Mouse (Mus musculus) adrenal gland, adult (tissue): ENCODE measurements around the gene Arid3a.
A peak's percentile ranks its signal among the peaks of the same experiment; 100 is the strongest.

Source experiments
- DNase-seq, 2 experiments: peaks; one replicate each; pipeline ENCODE4 v3.0.0; 2022 to 2023; ENCODE audit warnings: low spot score in 1 of 2; ENCODE audit not compliant: inconsistent age in 2 of 2

The Arid3a gene

DNA sequence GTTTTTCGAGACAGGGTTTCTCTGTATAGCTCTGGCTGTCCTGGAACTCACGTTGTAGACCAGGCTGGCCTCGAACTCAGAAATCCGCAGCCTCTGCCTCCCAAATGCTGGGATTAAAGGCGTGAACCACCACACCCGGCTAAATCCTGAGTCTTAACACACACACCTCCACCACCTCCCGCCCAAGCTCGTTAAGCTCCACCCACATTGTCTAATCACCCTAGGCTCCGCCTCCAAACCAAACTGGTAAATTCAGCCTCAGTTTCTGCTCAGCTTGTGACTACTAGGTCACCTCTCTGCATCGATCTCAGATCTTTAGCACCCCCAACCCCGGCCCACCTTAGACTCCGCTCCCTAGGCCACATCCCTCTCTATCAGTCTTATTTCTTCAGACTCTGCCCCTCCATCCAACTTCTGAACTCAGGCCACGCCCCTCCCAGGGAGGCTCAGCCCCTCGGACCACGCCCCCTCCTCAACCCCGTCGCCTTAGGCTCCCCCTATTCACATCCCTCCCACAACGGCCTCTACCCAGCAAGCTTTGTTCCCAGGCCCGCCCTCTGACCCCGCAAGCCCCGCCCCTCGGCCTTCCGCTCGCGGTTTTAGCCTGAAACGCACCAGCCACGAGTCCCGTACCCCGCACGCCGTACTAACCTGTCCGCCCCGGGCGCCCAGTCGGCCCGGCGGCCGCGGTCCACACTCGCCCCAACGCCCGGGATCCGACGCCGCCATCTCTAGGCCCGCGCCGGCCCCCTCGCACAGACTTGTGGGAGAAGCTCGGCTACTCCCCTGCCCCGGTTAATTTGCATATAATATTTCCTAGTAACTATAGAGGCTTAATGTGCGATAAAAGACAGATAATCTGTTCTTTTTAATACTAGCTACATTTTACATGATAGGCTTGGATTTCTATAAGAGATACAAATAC is 18.4 kb upstream of the Arid3a start, which contains the start of gene Med16:
Gene Med16 (minus strand): TSS at position 757 of the 925 bp plus-strand sequence.
- peak; percentile 98 to 100 for DNase-seq

DNA sequence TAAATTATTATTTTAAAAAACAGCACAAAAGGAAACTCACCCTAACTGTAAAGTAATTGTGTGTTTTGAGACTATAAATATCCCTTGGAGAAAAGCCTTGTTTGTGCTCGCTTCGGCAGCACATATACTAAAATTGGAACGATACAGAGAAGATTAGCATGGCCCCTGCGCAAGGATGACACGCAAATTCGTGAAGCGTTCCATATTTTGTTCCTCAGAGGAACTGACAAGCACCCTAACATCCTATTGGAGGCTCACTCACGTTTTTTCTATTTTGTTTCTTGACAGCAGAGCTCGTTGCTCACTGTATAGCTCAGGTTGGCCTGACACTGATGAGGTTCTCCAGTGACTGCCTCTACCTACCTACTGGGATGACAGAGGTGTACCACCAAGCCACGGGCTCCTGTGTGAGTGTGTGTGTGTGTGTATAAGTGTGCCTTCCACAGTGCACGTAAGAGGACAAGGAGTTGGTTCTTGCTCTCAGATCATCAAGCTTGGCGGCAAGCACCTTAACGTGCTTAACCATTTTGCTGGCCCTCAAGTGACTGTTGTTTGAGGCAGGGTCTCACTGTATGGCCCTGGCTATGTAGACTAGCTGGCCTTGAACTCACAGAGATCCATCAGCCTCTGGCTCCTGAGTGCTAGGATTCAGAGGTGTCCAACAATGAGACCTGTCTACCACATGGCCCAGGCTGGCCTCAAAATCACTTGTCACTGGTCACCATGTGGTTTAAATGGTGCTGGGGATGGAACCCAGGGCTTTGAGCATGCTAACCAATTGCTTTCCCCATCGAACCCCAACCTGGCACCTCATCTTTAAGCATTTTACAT is 17.5 kb upstream of the Arid3a start:
- peak; percentile 56 to 91 for DNase-seq

DNA sequence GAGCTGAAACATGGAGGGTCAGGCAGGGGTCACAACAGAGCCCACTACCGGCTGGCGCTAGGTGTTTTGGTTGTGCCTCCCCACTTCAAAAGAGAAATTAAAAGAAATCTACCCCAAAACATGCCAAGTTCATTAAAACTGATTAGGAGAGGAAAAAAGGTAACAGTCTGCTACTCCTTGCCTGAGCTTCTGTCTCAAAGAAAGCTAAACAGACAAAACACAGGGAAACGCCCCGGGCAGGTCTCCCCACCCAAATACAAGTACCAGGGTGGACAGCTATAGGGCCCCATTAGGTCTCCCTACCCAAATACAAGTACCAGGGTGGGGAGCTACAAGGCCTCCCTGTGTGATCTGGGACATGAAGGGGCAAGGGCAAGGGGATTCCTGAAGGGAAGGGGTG is 16.3 kb upstream of the Arid3a start, which contains the start of gene Gm26602:
Gene Gm26602 (plus strand): TSS at position 301 of the 400 bp plus-strand sequence.
- no peak for DNase-seq

DNA sequence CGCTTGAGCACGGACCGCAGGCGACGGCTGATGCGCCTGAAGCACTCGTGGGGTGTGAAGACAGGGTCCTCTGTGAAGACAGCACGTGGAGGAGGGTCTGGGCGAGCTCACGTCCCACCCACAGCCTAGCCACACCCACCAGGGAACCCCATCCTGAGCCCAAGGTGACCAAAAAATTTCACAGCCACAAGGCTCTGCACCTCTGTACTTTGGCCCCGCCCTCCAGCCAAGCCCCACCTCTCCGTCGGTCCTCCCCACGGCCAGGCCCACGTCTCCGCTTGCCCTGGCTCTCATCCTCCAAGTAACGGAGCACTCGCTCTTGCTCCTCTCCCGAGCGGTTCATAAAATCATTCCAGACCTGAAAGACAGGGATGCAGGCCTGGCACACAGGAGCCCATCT is 14.4 kb upstream of the Arid3a start:
- DNase-seq = no peak

DNA sequence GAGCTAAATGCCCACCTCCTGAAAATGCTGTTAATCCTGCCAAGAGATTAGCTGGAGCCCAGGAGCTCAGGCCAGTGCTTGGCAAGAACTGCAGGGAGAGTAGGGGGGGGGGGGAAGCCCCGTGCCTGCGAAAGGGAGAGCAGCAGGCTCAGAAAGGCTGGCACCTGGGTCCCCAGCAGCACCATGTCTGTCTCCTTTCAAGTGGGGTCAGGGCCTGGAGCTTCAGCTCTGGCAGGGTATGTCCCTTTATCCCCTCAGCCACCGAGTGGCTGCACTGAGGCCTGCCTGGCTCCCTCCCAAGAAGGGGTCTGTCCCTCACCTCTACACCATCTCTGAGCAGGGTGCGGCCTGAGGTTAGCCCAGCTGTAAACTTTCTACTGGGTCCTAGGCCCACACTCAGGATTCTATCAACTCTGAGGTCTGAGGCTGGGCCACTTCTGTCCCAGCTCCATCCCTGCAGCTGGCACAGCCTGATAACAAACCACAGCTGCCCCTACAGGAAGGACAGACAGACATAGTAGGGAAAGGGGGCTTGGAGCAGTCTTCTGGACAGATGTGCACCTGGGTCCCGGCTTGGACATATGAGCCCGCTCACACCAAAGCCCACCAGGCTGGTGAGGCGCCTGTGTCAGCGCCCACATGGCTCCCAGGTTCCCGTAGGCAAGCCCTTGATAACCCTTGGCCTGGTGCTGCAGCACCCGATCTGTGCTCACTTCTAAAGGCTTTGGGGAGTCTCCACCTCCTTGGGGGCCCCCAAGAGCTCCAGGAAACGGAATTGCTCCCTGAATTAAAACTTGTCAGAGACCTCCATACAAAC is 12.5 kb upstream of the Arid3a start:
- no peak for DNase-seq

DNA sequence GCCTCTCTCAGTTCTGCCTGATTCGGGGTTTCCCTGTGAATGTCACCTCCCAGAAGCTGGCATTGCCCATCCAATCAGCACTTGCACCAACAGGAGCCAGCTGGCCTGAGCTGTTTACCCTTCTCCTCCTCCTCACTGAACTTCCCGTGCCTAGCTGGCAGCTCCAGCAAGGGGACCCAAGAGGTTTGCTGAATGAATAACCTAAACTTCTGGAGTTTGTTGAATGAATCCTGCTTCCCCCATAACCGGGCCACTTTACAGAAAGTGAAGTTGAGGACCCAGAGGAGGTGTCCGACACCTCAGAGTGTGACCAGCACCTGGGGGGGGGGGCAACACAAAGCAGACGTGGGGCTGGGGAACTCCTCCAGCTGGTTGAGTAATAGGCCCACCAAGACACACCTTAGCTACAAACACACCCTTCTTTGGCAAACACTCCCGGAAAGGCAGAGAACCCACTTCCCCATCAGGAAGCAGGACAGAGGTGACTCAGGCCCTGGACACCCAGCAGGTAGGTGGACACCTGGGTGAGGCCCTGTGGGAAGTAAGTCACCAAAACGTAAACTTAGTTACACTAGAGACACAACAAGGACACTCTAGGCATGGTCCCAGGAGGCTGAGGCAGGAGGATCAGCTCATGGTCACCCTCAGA is 11.8 kb upstream of the Arid3a start:
- no peak for DNase-seq

DNA sequence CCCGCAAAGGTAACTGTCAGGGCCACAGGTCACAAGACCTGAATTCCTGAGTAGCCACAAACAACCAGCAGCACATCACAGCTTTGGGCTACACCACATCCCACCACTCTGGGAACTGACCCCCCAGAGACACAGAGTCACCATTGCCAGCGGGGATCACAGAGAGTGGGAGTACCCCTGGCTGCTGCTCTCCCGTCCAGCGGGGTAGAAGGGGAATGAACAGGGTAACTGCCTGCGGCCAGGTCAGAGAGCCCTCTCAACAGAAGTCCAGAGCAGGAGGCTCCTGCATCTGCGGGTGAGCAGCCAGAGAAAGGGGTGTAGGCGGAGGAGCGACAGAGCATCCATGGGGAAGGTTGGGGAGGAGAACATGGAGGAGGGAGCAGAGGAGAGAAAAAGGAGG is 10.8 kb upstream of the Arid3a start:
- peak in 1 of 2 experiments; percentile 53 for DNase-seq

DNA sequence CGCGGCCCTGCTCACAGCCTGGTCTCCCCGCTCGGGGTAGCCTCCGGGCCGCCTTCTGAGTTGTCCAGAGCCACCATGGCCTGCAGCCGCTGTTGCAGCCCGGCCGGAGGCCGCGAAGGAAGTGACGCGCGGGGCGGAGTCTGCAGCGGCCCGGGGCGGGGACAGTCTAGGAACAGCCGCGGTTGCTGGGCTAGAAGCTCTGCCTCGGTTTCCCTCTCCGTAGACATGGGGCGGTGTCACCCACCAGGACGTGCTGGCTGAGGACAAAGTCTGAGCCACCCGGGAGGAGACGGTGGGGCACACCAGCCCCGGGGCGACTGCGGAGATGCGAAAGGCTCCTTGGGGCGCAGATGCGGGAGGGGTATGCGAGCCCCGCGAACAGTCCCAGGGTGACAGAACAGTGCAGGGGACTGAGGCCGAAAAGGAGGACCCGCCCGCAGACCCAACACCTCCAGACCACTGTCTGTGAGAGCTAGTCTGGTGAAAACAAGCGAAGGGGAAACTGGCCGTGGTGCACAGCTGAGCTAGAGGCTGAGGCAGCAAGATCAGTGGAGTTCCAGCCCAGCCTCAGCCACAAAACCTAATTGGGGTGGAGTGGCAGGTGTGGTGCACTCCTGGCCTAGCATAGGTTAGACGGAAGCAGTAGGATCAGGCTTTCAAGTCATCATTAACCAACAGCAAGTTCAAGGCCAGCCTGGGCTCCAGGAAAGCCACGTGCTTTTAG is 9.9 kb upstream of the Arid3a start, which contains the start of gene Kiss1r:
Gene Kiss1r (plus strand): TSS at position 164 of the 724 bp plus-strand sequence.
- DNase-seq = peak; percentile 89 to 96

DNA sequence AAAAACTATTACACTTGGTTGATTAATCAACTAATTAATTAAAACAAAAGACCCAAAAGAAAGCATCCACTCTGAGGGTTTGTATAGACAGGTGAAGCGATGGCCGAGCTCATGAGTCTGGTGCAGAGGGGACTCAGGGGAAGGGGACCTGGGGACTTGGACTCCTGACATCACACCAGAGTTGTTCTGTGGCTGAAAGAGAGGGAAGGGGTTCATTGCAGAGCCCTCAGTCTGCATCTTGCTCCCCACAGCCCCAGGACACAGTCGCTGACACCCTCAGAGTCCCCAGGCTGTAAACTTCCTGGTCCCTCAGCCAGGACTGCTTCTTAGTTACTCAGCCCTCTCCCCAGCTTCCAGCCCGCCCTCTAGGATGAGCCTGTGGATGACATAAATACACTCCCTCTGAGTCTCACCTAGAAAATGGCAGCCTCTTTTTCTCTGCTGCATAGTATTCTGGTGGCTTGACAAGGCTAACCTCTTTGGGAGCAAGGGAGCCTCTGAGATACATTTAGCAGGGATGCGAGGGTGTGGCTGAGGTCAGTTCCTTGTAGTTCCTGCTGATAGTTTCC is 9.2 kb upstream of the Arid3a start:
- no peak for DNase-seq

DNA sequence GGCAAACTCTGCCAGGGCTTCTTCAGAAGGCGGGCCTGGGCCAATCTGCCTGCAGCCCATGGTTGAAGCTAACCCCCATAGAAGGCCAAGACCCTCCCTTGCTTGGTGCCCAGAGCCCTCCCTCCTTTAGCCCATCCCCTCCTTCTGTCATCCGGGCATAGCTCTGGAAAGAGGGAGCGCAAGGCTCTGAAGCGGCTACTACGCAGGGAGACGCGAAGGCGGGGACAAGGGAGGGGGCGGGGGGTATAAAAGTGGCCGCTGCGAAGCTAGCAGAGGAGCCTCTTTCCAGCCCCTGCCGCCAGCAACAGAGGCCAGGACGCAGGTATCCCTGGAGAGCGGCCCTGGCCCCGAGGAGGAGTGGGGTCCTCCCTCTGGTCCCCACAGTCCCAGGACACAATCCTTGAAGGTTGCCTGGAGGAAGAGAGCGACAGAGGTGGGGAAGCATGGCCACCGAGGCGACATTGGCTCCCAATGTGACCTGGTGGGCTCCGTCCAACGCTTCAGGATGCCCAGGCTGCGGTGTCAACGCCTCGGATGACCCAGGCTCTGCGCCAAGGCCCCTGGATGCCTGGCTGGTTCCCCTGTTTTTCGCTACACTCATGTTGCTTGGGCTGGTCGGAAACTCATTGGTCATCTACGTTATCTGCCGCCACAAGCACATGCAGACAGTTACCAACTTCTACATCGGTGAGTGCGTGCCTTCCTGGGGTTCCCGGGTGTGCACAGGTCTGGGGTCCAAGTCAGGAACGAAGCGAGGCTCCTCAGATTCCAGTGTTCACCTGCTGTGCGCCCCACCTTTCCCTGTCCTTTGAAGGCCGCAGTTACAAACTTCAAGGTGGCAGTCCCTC is 8.4 kb upstream of the Arid3a start:
- DNase-seq = no peak

DNA sequence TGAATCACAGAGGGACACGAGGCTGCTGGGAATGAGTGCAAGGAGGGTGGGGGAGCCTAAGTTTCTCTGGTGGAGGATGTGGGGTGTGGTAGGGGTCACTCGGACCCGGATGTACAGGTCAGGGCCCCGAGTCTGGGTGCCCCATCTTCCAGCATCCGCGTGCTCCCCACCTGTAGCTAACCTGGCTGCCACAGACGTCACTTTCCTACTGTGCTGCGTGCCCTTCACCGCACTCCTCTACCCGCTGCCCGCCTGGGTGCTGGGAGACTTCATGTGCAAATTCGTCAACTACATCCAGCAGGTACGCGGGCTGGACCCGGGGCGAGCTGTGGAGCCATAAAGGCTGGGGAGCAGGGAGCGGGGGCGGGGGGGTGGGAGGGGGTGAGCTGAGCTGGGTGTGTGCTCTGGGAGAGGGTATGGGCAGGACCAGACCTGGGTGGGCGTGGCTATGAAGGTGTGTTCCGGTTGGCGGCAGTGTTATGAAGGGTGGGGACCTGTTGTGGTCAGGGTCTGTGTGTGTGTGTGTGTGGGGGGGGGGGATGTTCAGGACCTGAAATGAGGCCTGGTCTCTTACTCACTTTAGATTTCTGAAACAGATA is 7.5 kb upstream of the Arid3a start:
- no peak for DNase-seq

DNA sequence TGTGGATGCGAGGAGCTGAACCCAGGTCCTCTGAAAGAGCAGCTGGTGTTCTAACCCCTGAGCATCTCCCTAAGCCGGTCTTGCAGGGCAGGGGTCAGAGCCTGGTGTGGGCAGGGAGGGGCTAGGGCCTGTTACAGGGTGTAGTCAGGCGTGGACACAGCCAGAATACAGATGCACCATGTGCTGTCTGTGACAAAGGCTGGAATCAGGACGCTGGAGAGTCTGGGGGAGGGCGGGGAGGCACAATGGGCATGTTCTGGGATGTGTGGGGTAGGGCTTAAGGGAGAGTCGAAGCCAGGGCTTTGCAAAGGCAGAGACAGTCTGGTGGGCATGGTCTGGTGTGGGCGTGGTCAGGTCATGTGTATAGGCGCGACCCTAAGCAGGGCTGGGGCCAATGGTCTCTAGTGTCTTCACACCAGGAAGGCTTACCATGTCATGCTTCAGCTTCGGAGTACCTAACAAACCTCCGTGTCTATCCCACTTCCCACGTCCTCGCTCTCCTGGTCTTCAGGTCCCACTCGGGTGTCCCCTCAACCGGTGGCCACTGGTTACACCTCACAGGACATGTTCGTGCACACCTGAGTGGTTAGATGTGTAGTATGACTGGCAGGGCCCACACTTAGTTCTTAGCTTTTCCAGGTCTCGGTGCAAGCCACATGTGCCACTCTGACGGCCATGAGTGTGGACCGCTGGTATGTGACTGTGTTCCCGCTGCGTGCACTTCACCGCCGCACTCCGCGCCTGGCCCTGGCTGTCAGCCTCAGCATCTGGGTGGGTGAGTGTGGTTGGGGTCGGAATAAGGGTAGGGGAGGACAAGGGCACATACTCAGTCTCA is 6.6 kb upstream of the Arid3a start:
- no peak for DNase-seq

DNA sequence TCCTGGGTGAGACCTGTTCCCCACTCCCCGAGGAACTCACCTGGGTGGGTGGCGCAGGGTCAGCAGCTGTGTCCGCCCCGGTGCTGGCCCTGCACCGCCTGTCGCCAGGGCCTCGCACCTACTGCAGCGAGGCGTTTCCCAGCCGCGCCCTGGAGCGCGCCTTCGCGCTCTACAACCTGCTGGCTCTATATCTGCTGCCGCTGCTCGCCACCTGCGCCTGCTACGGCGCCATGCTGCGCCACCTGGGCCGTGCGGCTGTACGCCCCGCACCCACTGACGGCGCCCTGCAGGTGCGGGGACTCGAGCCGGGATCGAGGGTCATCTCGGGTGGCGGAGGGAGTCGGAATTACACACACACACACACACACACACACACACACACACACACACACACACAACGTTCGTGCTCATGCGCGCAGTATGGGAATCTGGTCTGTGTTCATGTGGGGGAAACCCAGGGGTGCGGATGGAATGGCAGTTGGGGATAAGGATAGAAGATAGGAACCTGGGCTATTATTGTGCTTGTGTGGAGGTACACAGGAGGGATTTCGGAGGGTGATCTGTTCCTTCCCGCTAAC is 5.8 kb upstream of the Arid3a start, which contains the start of gene R3hdm4:
Gene R3hdm4 (minus strand): TSS at position 251 of the 578 bp plus-strand sequence.
- no peak for DNase-seq

DNA sequence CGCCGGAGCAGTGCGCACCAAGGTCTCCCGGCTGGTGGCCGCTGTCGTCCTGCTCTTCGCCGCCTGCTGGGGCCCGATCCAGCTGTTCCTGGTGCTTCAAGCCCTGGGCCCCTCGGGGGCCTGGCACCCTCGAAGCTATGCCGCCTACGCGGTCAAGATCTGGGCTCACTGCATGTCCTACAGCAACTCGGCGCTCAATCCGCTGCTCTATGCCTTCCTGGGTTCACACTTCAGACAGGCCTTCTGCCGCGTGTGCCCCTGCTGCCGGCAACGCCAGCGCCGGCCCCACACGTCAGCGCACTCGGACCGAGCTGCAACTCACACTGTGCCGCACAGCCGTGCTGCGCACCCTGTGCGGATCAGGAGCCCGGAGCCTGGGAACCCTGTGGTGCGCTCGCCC is 5.3 kb upstream of the Arid3a start:
- peak in 1 of 2 experiments; percentile 49 for DNase-seq

DNA sequence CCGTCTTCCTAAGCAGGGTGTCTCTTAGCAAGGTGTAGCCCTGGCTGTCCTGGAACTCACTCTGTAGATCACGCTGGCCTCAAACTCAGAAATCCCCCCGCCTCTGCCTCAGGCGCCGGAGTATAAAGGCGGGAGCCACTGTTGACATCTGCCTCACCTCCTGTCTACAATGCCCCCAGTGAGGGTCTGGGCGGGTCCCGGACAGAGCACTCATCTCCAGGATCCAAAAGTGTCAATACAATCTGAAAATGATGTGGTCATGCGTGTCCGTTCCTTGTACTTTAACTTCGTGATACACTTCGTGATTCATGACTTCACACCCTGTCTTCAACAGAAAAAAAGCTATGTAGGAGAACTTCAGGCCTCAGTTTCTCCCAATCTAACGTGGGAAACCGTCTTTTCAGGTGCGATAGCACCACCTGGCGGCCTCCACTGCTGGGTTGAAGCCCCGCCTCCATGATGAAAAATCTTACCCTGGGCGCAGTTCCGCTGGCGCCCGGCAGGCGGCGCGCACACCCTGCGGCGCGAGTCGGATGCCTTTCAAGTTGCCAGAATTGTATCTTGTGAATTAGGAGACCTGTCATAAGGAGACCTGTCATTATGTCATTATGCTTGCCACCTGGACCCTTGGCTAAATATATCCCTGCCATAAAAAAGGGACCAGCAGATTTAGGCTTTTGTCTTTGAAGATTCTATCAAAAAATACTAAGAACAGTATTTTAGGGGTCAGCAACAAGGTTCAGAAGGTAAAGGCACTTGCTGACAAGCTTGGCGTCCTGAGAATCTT is 1.7 kb upstream of the Arid3a start:
- peak; percentile 92 to 98 for DNase-seq
